8 mouse cellular contexts compared by ENCODE assay signal in genomic region chr6:82772451-82773101, GRCm38 (mm10). TPM values are rescaled to one million over a fixed set of nuclear protein-coding genes. Genes with fewer than 3 reads are reported as not detected.
DNase-seq lines count a peak whose midpoint lies in the region; ATAC-seq and TF ChIP-seq lines count a peak whose summit lies in the region.

No protein-coding gene starts in this region.

- peak overlapping the region; percentile 89 for H3K4me2 ChIP-seq in embryonic facial prominence, embryonic 15.5 days (replicated peaks)
- peak overlapping the region; percentile 93 for H3K4me2 ChIP-seq in intestine, embryonic 15.5 days (replicated peaks)
- peak overlapping the region; percentile 99 for H3K4me2 ChIP-seq in midbrain, embryonic 13.5 days (replicated peaks)

- 0 out of 2 replicates have a peak, but pooled peaks cover 6% of the 10 kb centered on the region for H3K4me1 ChIP-seq in kidney, adult 2 months (ENCODE audit: control insufficient read depth, insufficient read depth, low read length)
- H3K4me1 ChIP-seq in ES-E14 (ENCODE audit: control insufficient read depth in 2 of 2, insufficient read depth in 2 of 2, low read length in 2 of 2, poor library complexity in 1 of 2) = peaks cover 6 to 7% of the 10 kb centered on the region in 2 experiments; a peak in 1 of 4 replicates
- H3K4me1 ChIP-seq in embryonic facial prominence, embryonic 15.5 days = peaks cover 21% of the 10 kb centered on the region
- H3K4me1 ChIP-seq in intestine, embryonic 15.5 days (replicated peaks) = peaks cover 17% of the 10 kb centered on the region
- H3K4me1 ChIP-seq in midbrain, embryonic 13.5 days (replicated peaks) = peaks cover 25% of the 10 kb centered on the region

- H3K36me3 ChIP-seq in kidney, adult 2 months (ENCODE audit: control insufficient read depth, insufficient read depth, low read length) = no peaks in the 10 kb centered on the region
- H3K36me3 ChIP-seq in ES-E14 (ENCODE audit: control insufficient read depth, insufficient read depth, low read length, poor library complexity, severe bottlenecking) = no peaks in the 10 kb centered on the region; the same call in 1 of the 2 replicates
- H3K36me3 ChIP-seq in embryonic facial prominence, embryonic 15.5 days = no peaks in the 10 kb centered on the region
- H3K36me3 ChIP-seq in intestine, embryonic 15.5 days = no peaks in the 10 kb centered on the region
- H3K36me3 ChIP-seq in midbrain, embryonic 13.5 days = no peaks in the 10 kb centered on the region

- DNase-seq in kidney, adult 2 months = no peak
- DNase-seq in kidney, postnatal 14 days = no peak
- DNase-seq in ES-E14 (ENCODE audit: low read depth, low spot score) = peak; percentile 84
- no peak for DNase-seq in left cerebral cortex, adult 11 months (ENCODE audit: low spot score)

- peak overlapping the region; percentile 76 for H3K9ac ChIP-seq in ES-E14 (ENCODE audit: insufficient read depth, low read depth, low read length, poor library complexity, severe bottlenecking)
- H3K9ac ChIP-seq in embryonic facial prominence, embryonic 15.5 days = peak overlapping the region; percentile 31
- H3K9ac ChIP-seq in intestine, embryonic 15.5 days = peak overlapping the region; percentile 71
- H3K9ac ChIP-seq in midbrain, embryonic 13.5 days (replicated peaks) = no peak overlapping the region

- TF ChIP-seq CTCF in kidney, adult 2 months (conservative IDR thresholded peaks at IDR 0.05; ENCODE audit: insufficient read depth, insufficient read length, low read depth, low read length) = no peak

- 0 out of 2 replicates have a peak, but pooled peaks cover 2% of the 10 kb centered on the region for H3K27me3 ChIP-seq in kidney, adult 2 months (replicated peaks; ENCODE audit: control insufficient read depth, insufficient read depth, low read length)
- H3K27me3 ChIP-seq in embryonic facial prominence, embryonic 15.5 days = no peaks in the 10 kb centered on the region; the same call in 1 of the 2 replicates
- H3K27me3 ChIP-seq in intestine, embryonic 15.5 days (replicated peaks) = no peaks in the 10 kb centered on the region
- peaks cover 15% of the 10 kb centered on the region for H3K27me3 ChIP-seq in midbrain, embryonic 13.5 days

- in situ Hi-C loops in ES-E14 (cut with MboI; ENCODE audit: low sequenced_read_pairs in 2 of 2, unreplicated experiment in 2 of 2) = no loop called here

- no peaks in the 10 kb centered on the region for H3K9me3 ChIP-seq in ES-E14 (ENCODE audit: control insufficient read depth, insufficient read depth, low read depth, low read length)
- H3K9me3 ChIP-seq in embryonic facial prominence, embryonic 15.5 days (replicated peaks) = no peaks in the 10 kb centered on the region
- H3K9me3 ChIP-seq in intestine, embryonic 15.5 days = no peaks in the 10 kb centered on the region
- H3K9me3 ChIP-seq in midbrain, embryonic 13.5 days = no peaks in the 10 kb centered on the region

- 17% methylated on average over 19 of the region's 19 CpGs for WGBS in kidney, adult 2 months
- WGBS in embryonic facial prominence, embryonic 15.5 days = under 1% methylated on average over 19 of the region's 19 CpGs
- 1% methylated on average over 19 of the region's 19 CpGs for WGBS in intestine, embryonic 15.5 days
- WGBS in midbrain, embryonic 13.5 days = 1% methylated on average over 19 of the region's 19 CpGs

- no peak for TF ChIP-seq POLR2A in kidney, adult 2 months (IDR thresholded peaks at IDR 0.05; ENCODE audit: low read depth, low read length)

- H3K27ac ChIP-seq in kidney, adult 2 months (ENCODE audit: insufficient read depth, low read depth, low read length) = no peak overlapping the region
- H3K27ac ChIP-seq in ES-E14 (ENCODE audit: insufficient read depth, low read depth, low read length, poor library complexity, severe bottlenecking) = peak overlapping the region; percentile 94
- peak overlapping the region; percentile 84 for H3K27ac ChIP-seq in embryonic facial prominence, embryonic 15.5 days (replicated peaks)
- H3K27ac ChIP-seq in intestine, embryonic 15.5 days = peak overlapping the region; percentile 83
- no peak overlapping the region for H3K27ac ChIP-seq in midbrain, embryonic 13.5 days

- H3K4me3 ChIP-seq in kidney, adult 2 months (ENCODE audit: insufficient read depth, low read depth, low read length) = peak overlapping the region; percentile 27
- H3K4me3 ChIP-seq in ES-E14 (ENCODE audit: insufficient read depth in 1 of 2, low read depth in 1 of 2, low read length in 2 of 2, poor library complexity in 1 of 2, severe bottlenecking in 1 of 2) = peak overlapping the region; percentile 73 to 85
- peak overlapping the region; percentile 66 for H3K4me3 ChIP-seq in embryonic facial prominence, embryonic 15.5 days (replicated peaks)
- peak overlapping the region; percentile 59 for H3K4me3 ChIP-seq in intestine, embryonic 15.5 days (replicated peaks)
- H3K4me3 ChIP-seq in midbrain, embryonic 13.5 days (replicated peaks) = peak overlapping the region; percentile 49

- ATAC-seq in embryonic facial prominence, embryonic 15.5 days (ENCODE audit: insufficient number of reproducible peaks, low FRiP score, low TSS enrichment, low read depth) = no peak
- no peak for ATAC-seq in intestine, embryonic 15.5 days
- peak; percentile 28 for ATAC-seq in midbrain, embryonic 13.5 days
- no peak for ATAC-seq in activated CD4-positive, CD25-positive, alpha-beta regulatory T cell, adult 4 months

TF ChIP-seq in ES-E14, 5 proteins besides CTCF, POLR2A, EP300 and RAD21:
- TF ChIP-seq ZNF384 (IDR thresholded peaks at IDR 0.05; ENCODE audit: low read depth, low read length) = no peak
- 0 out of 2 replicates have a peak, but pooled peaks have one; percentile 36 for TF ChIP-seq HCFC1 (IDR thresholded peaks at IDR 0.05; ENCODE audit: borderline replicate concordance, insufficient read depth, low read length)
- no peak for TF ChIP-seq ZC3H11A (IDR thresholded peaks at IDR 0.05; ENCODE audit: borderline replicate concordance, low read depth, low read length)
- no peak for TF ChIP-seq MAFK (IDR thresholded peaks at IDR 0.05; ENCODE audit: insufficient read depth, low read depth, low read length)
- TF ChIP-seq CHD2 (IDR thresholded peaks at IDR 0.05; ENCODE audit: low read depth, low read length) = peak; percentile 28; the same call in 1 of the 2 replicates

RNA-seq across cellular contexts. Expression of gene Hk2, which starts 1.7 kb away (rescaled TPM):
- polyA plus RNA-seq in kidney, adult 2 months (2012; rRNA removed) = 2.6 and 6.1 TPM in 2 replicates
- 155 and 204 TPM in 2 replicates for total RNA-seq in ES-E14 (2012; rRNA removed)
- 19.5 and 23.2 TPM in 2 replicates for polyA plus RNA-seq in embryonic facial prominence, embryonic 15.5 days (2015; fragmentation: Nextera tagmentation; extraction: Ambion mirVana)
- 18.8 and 22.0 TPM in 2 replicates for polyA plus RNA-seq in intestine, embryonic 15.5 days (2015; fragmentation: Nextera tagmentation; extraction: Ambion mirVana)
- polyA plus RNA-seq in midbrain, embryonic 13.5 days (2015; fragmentation: Nextera tagmentation; extraction: Ambion mirVana) = 6.1 and 6.6 TPM in 2 replicates
- polyA plus RNA-seq in activated CD4-positive, CD25-positive, alpha-beta regulatory T cell, adult 4 months (2017; shearing (Covaris generic)) = 1 to 10 TPM; 5.0 to 6.4 TPM

Comparison
In these comparisons a context has a peak if more than half of its experiments do, and no peak if none do; other contexts are left out.
1. H3K27ac ChIP-seq: peak in ES-E14 (single experiment), embryonic facial prominence, embryonic 15.5 days (single experiment) and intestine, embryonic 15.5 days (single experiment); none in kidney, adult 2 months (single experiment) and midbrain, embryonic 13.5 days (single experiment).
2. H3K4me3 ChIP-seq: peak in every context shown above with its lines; median percentile 79 in ES-E14; 66 in embryonic facial prominence, embryonic 15.5 days; 59 in intestine, embryonic 15.5 days; 49 in midbrain, embryonic 13.5 days; 27 in kidney, adult 2 months.
3. Peak in every context shown above with its lines, with median percentiles within 50 percentile points of each other: H3K4me2 ChIP-seq.